Mouse (Mus musculus) ES-E14 (cell line): Measurements from ENCODE around the gene 1810055G02Rik. TPM values are rescaled to one million over a fixed set of nuclear protein-coding genes. Genes with fewer than 3 reads are reported as not detected.

ENCODE experiments used
- DNase-seq: peaks from one replicate; pipeline ENCODE4 v3.0.0-alpha.2; 2013; ENCODE audit warnings: low read depth, low spot score
- H3K27ac ChIP-seq: 2 replicates; pipeline ENCODE4 v1.5.1; 2012; ENCODE audit warnings: low read depth, mild to moderate bottlenecking, low read length, moderate library complexity, mixed read lengths; ENCODE audit not compliant: poor library complexity, insufficient read depth, severe bottlenecking
- H3K36me3 ChIP-seq: 2 replicates; pipeline ENCODE4 v1.6.1; 2012; ENCODE audit warnings: mild to moderate bottlenecking, low read length, moderate library complexity, mixed read lengths; ENCODE audit not compliant: control insufficient read depth, poor library complexity, insufficient read depth, severe bottlenecking
- H3K4me1 ChIP-seq, 2 experiments: fragments of 150-350 bp in 1 of 2; sonication (generic) in 1 of 2; 2 replicates each; pipeline ENCODE4 v1.6.1; 2012; ENCODE audit warnings: low read length in 2 of 2, mild to moderate bottlenecking in 1 of 2, mixed read lengths in 1 of 2; ENCODE audit not compliant: control insufficient read depth in 2 of 2, insufficient read depth in 2 of 2, poor library complexity in 1 of 2
- H3K4me3 ChIP-seq, 2 experiments: fragments of 150-350 bp in 1 of 2; sonication (generic) in 1 of 2; 2 replicates each; pipeline ENCODE4 v1.5.1; 2012; ENCODE audit warnings: low read length in 2 of 2, low read depth in 1 of 2, mild to moderate bottlenecking in 1 of 2, mixed read lengths in 1 of 2; ENCODE audit not compliant: insufficient read depth in 1 of 2, poor library complexity in 1 of 2, severe bottlenecking in 1 of 2
- H3K9ac ChIP-seq: 2 replicates; pipeline ENCODE4 v1.6.1; 2012; ENCODE audit warnings: low read depth, mild to moderate bottlenecking, low read length, mixed read lengths; ENCODE audit not compliant: poor library complexity, insufficient read depth, severe bottlenecking
- H3K9me3 ChIP-seq: fragments of 150-350 bp; sonication (generic); 2 replicates; pipeline ENCODE4 v1.6.1; 2012; ENCODE audit warnings: low read depth, mild to moderate bottlenecking, low read length; ENCODE audit not compliant: control insufficient read depth, insufficient read depth
- CHD2 ChIP-seq: IDR thresholded peaks from 2 replicates; pipeline ENCODE4 v1.6.1; 2014; ENCODE audit warnings: mild to moderate bottlenecking, low read depth, low read length, inconsistent platforms
- HCFC1 ChIP-seq: IDR thresholded peaks from 2 replicates; pipeline ENCODE4 v1.6.1; 2012; ENCODE audit warnings: low read length, inconsistent platforms, borderline replicate concordance; ENCODE audit not compliant: insufficient read depth
- MAFK ChIP-seq: IDR thresholded peaks from 2 replicates; pipeline ENCODE4 v1.6.1; 2014; ENCODE audit warnings: mild to moderate bottlenecking, low read depth, low read length, inconsistent platforms; ENCODE audit not compliant: insufficient read depth
- ZC3H11A ChIP-seq: IDR thresholded peaks from 2 replicates; pipeline ENCODE4 v1.6.1; 2012; ENCODE audit warnings: low read depth, mild to moderate bottlenecking, inconsistent platforms, low read length, borderline replicate concordance
- ZNF384 ChIP-seq: IDR thresholded peaks from 2 replicates; pipeline ENCODE4 v1.6.1; 2012; ENCODE audit warnings: low read depth, low read length, inconsistent platforms
- in situ Hi-C, 2 experiments: fragments of 600-800 bp; cut with MboI; formaldehyde crosslinking; loops; one replicate each; pipeline ENCODE4 v1.15.1; 2025; ENCODE audit warnings: low sequenced_read_pairs in 2 of 2, inconsistent platforms in 1 of 2; ENCODE audit not compliant: unreplicated experiment in 2 of 2
- total RNA-seq: library from RNA; depleted of rRNA; stranded (reverse); fragments of 300-350 nt; gene quantifications from 2 replicates; pipeline ENCODE4 v1.2.3, GENCODE M21; 2012

Gene 1810055G02Rik
- total RNA-seq, 1 experiment, result 31.4 TPM

- no peak overlapping the region for H3K27ac ChIP-seq
- DNase-seq, result peak; percentile 64
- no peaks in the 10 kb centered on the region for H3K9me3 ChIP-seq
- no peaks in the 10 kb centered on the region for H3K36me3 ChIP-seq
- peaks cover 0 to under 1% of the 10 kb centered on the region in 2 experiments; a peak in 1 of 4 replicates for H3K4me1 ChIP-seq
- TF ChIP-seq ZC3H11A, result no peak; the same call in 1 of the 2 replicates
- TF ChIP-seq ZNF384, result no peak
- no peak for TF ChIP-seq MAFK
- no peak for TF ChIP-seq CHD2
- TF ChIP-seq HCFC1, result no peak
- no peak overlapping the region for H3K4me3 ChIP-seq
- in situ Hi-C loops, result no loop called here
- no peak overlapping the region for H3K9ac ChIP-seq
Observed at GRCm38 (mm10) chr19:3723904-3724303, 15.8 kb downstream of the 1810055G02Rik start.

GRCm38 (mm10) chr19:3724779-3725178 lies 16.7 kb downstream of the 1810055G02Rik start:
- no peak overlapping the region for H3K4me3 ChIP-seq
- no peaks in the 10 kb centered on the region for H3K9me3 ChIP-seq
- DNase-seq, result peak; percentile 83
- in situ Hi-C loops, result no loop called here
- no peaks in the 10 kb centered on the region for H3K4me1 ChIP-seq
- H3K36me3 ChIP-seq, result no peaks in the 10 kb centered on the region
- no peak overlapping the region for H3K27ac ChIP-seq
- H3K9ac ChIP-seq, result no peak overlapping the region
- 0 out of 2 replicates have a peak, but pooled peaks have one; percentile 17 for TF ChIP-seq ZNF384
- no peak for TF ChIP-seq MAFK

- H3K9ac ChIP-seq, result no peak overlapping the region
- no peak for TF ChIP-seq HCFC1
- peak; percentile 76; the same call in 1 of the 2 replicates for TF ChIP-seq ZNF384
- H3K9me3 ChIP-seq, result no peaks in the 10 kb centered on the region
- DNase-seq, result no peak
- no peaks in the 10 kb centered on the region for H3K36me3 ChIP-seq
- no peak overlapping the region for H3K4me3 ChIP-seq
- H3K4me1 ChIP-seq, result no peaks in the 10 kb centered on the region
- no peak overlapping the region for H3K27ac ChIP-seq
- in situ Hi-C loops, result no loop called here
Observed at GRCm38 (mm10) chr19:3728901-3729300, 20.8 kb downstream of the 1810055G02Rik start.

- in situ Hi-C loops, result no loop called here
Observed at GRCm38 (mm10) chr19:3730781-3731646, 22.9 kb downstream of the 1810055G02Rik start.

GRCm38 (mm10) chr19:3736001-3736400 lies 27.9 kb downstream of the 1810055G02Rik start:
- TF ChIP-seq HCFC1, result no peak
- no peak for TF ChIP-seq CHD2
- TF ChIP-seq ZNF384, result no peak
- TF ChIP-seq ZC3H11A, result no peak
- no peak for TF ChIP-seq MAFK
- no peak for DNase-seq
- Histone ChIP-seq H3K9ac (no peak overlapping the region), H3K4me1 (no peaks in the 10 kb centered on the region), H3K4me3 (no peak overlapping the region), H3K36me3 (no peaks in the 10 kb centered on the region), H3K27ac (no peak overlapping the region), H3K9me3 (no peaks in the 10 kb centered on the region)
- in situ Hi-C loops, result no loop called here

More at GRCm38 (mm10) chr19:3730781-3731646, 22.9 kb downstream of the 1810055G02Rik start:
- TF ChIP-seq CHD2 (no peak), ZC3H11A (no peak), MAFK (no peak), HCFC1 (no peak), ZNF384 (no peak)
- no peak for DNase-seq
- no peak overlapping the region for H3K9ac ChIP-seq
- no peaks in the 10 kb centered on the region for H3K4me1 ChIP-seq
- H3K4me3 ChIP-seq, result no peak overlapping the region
- H3K9me3 ChIP-seq, result no peaks in the 10 kb centered on the region
- no peak overlapping the region for H3K27ac ChIP-seq
- no peaks in the 10 kb centered on the region for H3K36me3 ChIP-seq
